9 mouse cellular contexts compared by ENCODE assay signal in genomic region chr9:44602766-44603165, GRCm38 (mm10). TPM values are rescaled to one million over a fixed set of nuclear protein-coding genes. Genes with fewer than 3 reads are reported as not detected.
A peak's percentile ranks its signal among the peaks of the same experiment; 100 is the strongest.
DNase-seq lines count a peak whose midpoint lies in the region; ATAC-seq and TF ChIP-seq lines count a peak whose summit lies in the region.
"Had no signal": no experiment of that assay in that cellular context is flagged by ENCODE, and none has a peak within 500 bp of the region (broad histone marks: within the 10 kb centered on the region; RNA-seq: fewer than 3 reads in every experiment).

No protein-coding gene starts in this region.

- H3K4me3 ChIP-seq in layer of hippocampus, adult 2 months, result peak overlapping the region; percentile 80; the same call in 1 of the 2 replicates
- peak overlapping the region; percentile 99 for H3K4me3 ChIP-seq in embryonic facial prominence, embryonic 10.5 days
- peak overlapping the region; percentile 99 for H3K4me3 ChIP-seq in intestine, embryonic 16.5 days (ENCODE audit: low read length)
- no peak overlapping the region; the same call in 1 of the 2 replicates for H3K4me3 ChIP-seq in neural tube, embryonic 14.5 days (ENCODE audit: low read depth, low read length)

- peaks cover 8% of the 10 kb centered on the region; the same call in 1 of the 2 replicates for H3K27me3 ChIP-seq in embryonic facial prominence, embryonic 10.5 days (replicated peaks; ENCODE audit: low read depth, poor library complexity, severe bottlenecking)
- no peaks in the 10 kb centered on the region for H3K27me3 ChIP-seq in intestine, embryonic 16.5 days (replicated peaks; ENCODE audit: control insufficient read depth, insufficient read depth, low read length)
- no peaks in the 10 kb centered on the region for H3K27me3 ChIP-seq in neural tube, embryonic 14.5 days (ENCODE audit: control insufficient read depth, insufficient read depth, low read length)

- peaks cover 44% of the 10 kb centered on the region for H3K4me1 ChIP-seq in embryonic facial prominence, embryonic 10.5 days
- H3K4me1 ChIP-seq in intestine, embryonic 16.5 days (ENCODE audit: control insufficient read depth, insufficient read depth, low read length), result peaks cover 19% of the 10 kb centered on the region
- peaks cover 32% of the 10 kb centered on the region for H3K4me1 ChIP-seq in neural tube, embryonic 14.5 days (ENCODE audit: control insufficient read depth, insufficient read depth, low read length)

- TF ChIP-seq CTCF in layer of hippocampus, adult 2 months (conservative IDR thresholded peaks at IDR 0.05), result no peak

- intact Hi-C loops in left cerebral cortex, postnatal 10 days (cut with DNase I), result loop anchor here (5.0 kb wide), 2 partner anchors 75 to 95 kb away; no protein-coding TSS in a partner anchor
- intact Hi-C loops in gastrocnemius, postnatal 14 days (cut with DNase I; ENCODE audit: low total_unique reads), result no loop called here

- 76% methylated on average over 6 of the region's 6 CpGs for WGBS in embryonic facial prominence, embryonic 10.5 days
- 72% methylated on average over 6 of the region's 6 CpGs for WGBS in intestine, embryonic 16.5 days
- WGBS in neural tube, embryonic 14.5 days, result 75% methylated on average over 6 of the region's 6 CpGs

- peak overlapping the region; percentile 100 for H3K9ac ChIP-seq in intestine, embryonic 16.5 days (ENCODE audit: low read depth, low read length)
- no peak overlapping the region for H3K9ac ChIP-seq in neural tube, embryonic 14.5 days (replicated peaks; ENCODE audit: low read depth, low read length)

- ATAC-seq in intestine, embryonic 16.5 days, result no peak
- no peak for ATAC-seq in neural tube, embryonic 14.5 days (ENCODE audit: low read depth)

- H3K27ac ChIP-seq in layer of hippocampus, adult 2 months, result peak overlapping the region; percentile 99; the same call in 1 of the 2 replicates
- peak overlapping the region; percentile 100 for H3K27ac ChIP-seq in embryonic facial prominence, embryonic 10.5 days (replicated peaks)
- peak overlapping the region; percentile 9; the same call in 1 of the 2 replicates for H3K27ac ChIP-seq in intestine, embryonic 16.5 days (ENCODE audit: low read length)
- H3K27ac ChIP-seq in neural tube, embryonic 14.5 days (ENCODE audit: low read depth, low read length), result no peak overlapping the region

- H3K9me3 ChIP-seq in embryonic facial prominence, embryonic 10.5 days, result no peaks in the 10 kb centered on the region
- no peaks in the 10 kb centered on the region for H3K9me3 ChIP-seq in intestine, embryonic 16.5 days (ENCODE audit: control insufficient read depth, low read length)
- H3K9me3 ChIP-seq in neural tube, embryonic 14.5 days (ENCODE audit: control insufficient read depth, low read length), result no peaks in the 10 kb centered on the region

- no peak for DNase-seq in layer of hippocampus, adult 2 months (ENCODE audit: low spot score in 2 of 2)
- DNase-seq in layer of hippocampus, postnatal 14 days (ENCODE audit: low spot score in 2 of 2), result no peak
- no peak for DNase-seq in embryonic facial prominence, embryonic 10.5 days (ENCODE audit: low spot score)
- DNase-seq in left cerebral cortex, postnatal 10 days (ENCODE audit: extremely low spot score in 1 of 2, low spot score in 2 of 2), result no peak
- no peak for DNase-seq in gastrocnemius, postnatal 14 days
- DNase-seq in kidney, postnatal 25 days, result no peak

- H3K36me3 ChIP-seq in embryonic facial prominence, embryonic 10.5 days (replicated peaks), result peaks cover 12% of the 10 kb centered on the region
- H3K36me3 ChIP-seq in intestine, embryonic 16.5 days (ENCODE audit: control insufficient read depth, insufficient read depth, low read length), result no peaks in the 10 kb centered on the region; the same call in 1 of the 2 replicates
- H3K36me3 ChIP-seq in neural tube, embryonic 14.5 days (ENCODE audit: control insufficient read depth, insufficient read depth, low read length), result peaks cover 6% of the 10 kb centered on the region

- peak overlapping the region; percentile 59 for H3K4me2 ChIP-seq in intestine, embryonic 16.5 days (ENCODE audit: low read depth, low read length)
- H3K4me2 ChIP-seq in neural tube, embryonic 14.5 days (ENCODE audit: low read depth, low read length), result peak overlapping the region; percentile 85; the same call in 1 of the 2 replicates

RNA-seq across cellular contexts. Expression of gene Ddx6, which starts 1.9 kb away (rescaled TPM):
- total RNA-seq in layer of hippocampus, adult 2 months (2021), result 100 to 1,000 TPM; 132 to 135 TPM
- total RNA-seq in layer of hippocampus, postnatal 14 days (2021), result 100 to 1,000 TPM; 107 TPM
- polyA plus RNA-seq in embryonic facial prominence, embryonic 10.5 days (2016; fragmentation: Nextera tagmentation; extraction: Ambion mirVana), result 21.8 and 23.5 TPM in 2 replicates
- polyA plus RNA-seq in intestine, embryonic 16.5 days (2015; fragmentation: Nextera tagmentation; extraction: Ambion mirVana), result 8.1 and 9.8 TPM in 2 replicates
- 20.2 and 33.8 TPM in 2 replicates for polyA plus RNA-seq in neural tube, embryonic 14.5 days (2014; fragmentation: Nextera tagmentation; extraction: Ambion mirVana)
- total RNA-seq in left cerebral cortex, postnatal 10 days (2021), result 100 to 1,000 TPM; 114 to 115 TPM
- total RNA-seq in gastrocnemius, postnatal 14 days (2021), result 10 to 100 TPM; 61.8 to 62.2 TPM

RNA-seq across cellular contexts. Expression of gene Cxcr5, which starts 41.1 kb away (rescaled TPM):
- not detected for total RNA-seq in layer of hippocampus, adult 2 months (2021)
- not detected for total RNA-seq in layer of hippocampus, postnatal 14 days (2021)
- not detected in 2 replicates for polyA plus RNA-seq in embryonic facial prominence, embryonic 10.5 days (2016; fragmentation: Nextera tagmentation; extraction: Ambion mirVana)
- 1.1 TPM in 2 replicates for polyA plus RNA-seq in intestine, embryonic 16.5 days (2015; fragmentation: Nextera tagmentation; extraction: Ambion mirVana)
- not detected in 2 replicates for polyA plus RNA-seq in neural tube, embryonic 14.5 days (2014; fragmentation: Nextera tagmentation; extraction: Ambion mirVana)
- total RNA-seq in left cerebral cortex, postnatal 10 days (2021), result not detected
- not detected for total RNA-seq in gastrocnemius, postnatal 14 days (2021)
- total RNA-seq: left cerebral cortex, postnatal 36 days had no signal
